Mouse (Mus musculus): ENCODE measurements at regions not wholly inside any gene's neighbourhood (a gene's known extent, or its start where the extent isn't known, plus 50 kb on each side); places are given as distances from the start of the nearest gene placed in this dataset.

- Histone ChIP-seq H3K4me2 (ENCODE audit: low read depth, low read length) (no peak overlapping the region), H3K36me3 (ENCODE audit: control insufficient read depth, insufficient read depth, low read length) (no peaks in the 10 kb centered on the region), H3K4me1 (ENCODE audit: control insufficient read depth, insufficient read depth, low read length) (no peaks in the 10 kb centered on the region), H3K4me3 (ENCODE audit: low read length) (no peak overlapping the region), H3K9ac (ENCODE audit: low read depth, low read length) (no peak overlapping the region), H3K9me3 (ENCODE audit: control insufficient read depth, low read length) (no peaks in the 10 kb centered on the region), H3K27me3 (replicated peaks; ENCODE audit: control insufficient read depth, insufficient read depth, low read length) (no peaks in the 10 kb centered on the region), H3K27ac (ENCODE audit: low read length) (no peak overlapping the region)
- ATAC-seq, result no peak
- 94% methylated on average over 3 of the region's 3 CpGs for WGBS
These were observed 96.6 kb upstream of the Paip1 start for GRCm38 (mm10) chr13:119331815-119332214.

GRCm38 (mm10) chr13:119333915-119334314 is 94.5 kb upstream of the Paip1 start:
- no peak for ATAC-seq
- Histone ChIP-seq H3K4me1 (ENCODE audit: control insufficient read depth, insufficient read depth, low read length) (no peaks in the 10 kb centered on the region), H3K27ac (ENCODE audit: low read length) (no peak overlapping the region), H3K9me3 (ENCODE audit: control insufficient read depth, low read length) (no peaks in the 10 kb centered on the region), H3K9ac (ENCODE audit: low read depth, low read length) (no peak overlapping the region), H3K36me3 (ENCODE audit: control insufficient read depth, insufficient read depth, low read length) (peaks cover 3% of the 10 kb centered on the region), H3K4me2 (ENCODE audit: low read depth, low read length) (no peak overlapping the region), H3K27me3 (replicated peaks; ENCODE audit: control insufficient read depth, insufficient read depth, low read length) (no peaks in the 10 kb centered on the region), H3K4me3 (ENCODE audit: low read length) (no peak overlapping the region)
- WGBS, result 85% methylated on average over 6 of the region's 6 CpGs

- 82% methylated on average over 5 of the region's 5 CpGs for WGBS
- H3K36me3 ChIP-seq (ENCODE audit: control insufficient read depth, insufficient read depth, low read length), result peaks cover 3% of the 10 kb centered on the region
- ATAC-seq, result 0 out of 2 replicates have a peak, but pooled peaks have one; percentile 36
- no peaks in the 10 kb centered on the region for H3K27me3 ChIP-seq (replicated peaks; ENCODE audit: control insufficient read depth, insufficient read depth, low read length)
- H3K4me2 ChIP-seq (ENCODE audit: low read depth, low read length), result no peak overlapping the region
- H3K27ac ChIP-seq (ENCODE audit: low read length), result no peak overlapping the region
- H3K9me3 ChIP-seq (ENCODE audit: control insufficient read depth, low read length), result no peaks in the 10 kb centered on the region
- no peak overlapping the region for H3K9ac ChIP-seq (ENCODE audit: low read depth, low read length)
- no peaks in the 10 kb centered on the region for H3K4me1 ChIP-seq (ENCODE audit: control insufficient read depth, insufficient read depth, low read length)
- H3K4me3 ChIP-seq (ENCODE audit: low read length), result no peak overlapping the region
These were observed 90.5 kb upstream of the Paip1 start for GRCm38 (mm10) chr13:119337861-119338260.

GRCm38 (mm10) chr13:119339016-119339415 is 89.4 kb upstream of the Paip1 start:
- Histone ChIP-seq H3K4me2 (ENCODE audit: low read depth, low read length) (no peak overlapping the region), H3K9ac (ENCODE audit: low read depth, low read length) (no peak overlapping the region), H3K4me1 (ENCODE audit: control insufficient read depth, insufficient read depth, low read length) (no peaks in the 10 kb centered on the region), H3K9me3 (ENCODE audit: control insufficient read depth, low read length) (no peaks in the 10 kb centered on the region), H3K36me3 (ENCODE audit: control insufficient read depth, insufficient read depth, low read length) (peaks cover 3% of the 10 kb centered on the region), H3K27ac (ENCODE audit: low read length) (no peak overlapping the region), H3K27me3 (replicated peaks; ENCODE audit: control insufficient read depth, insufficient read depth, low read length) (no peaks in the 10 kb centered on the region), H3K4me3 (ENCODE audit: low read length) (no peak overlapping the region)
- 0 out of 2 replicates have a peak, but pooled peaks have one; percentile 26 for ATAC-seq
- WGBS, result 53% methylated on average over 5 of the region's 5 CpGs

GRCm38 (mm10) chr13:119339762-119340161 is 88.6 kb upstream of the Paip1 start:
- Histone ChIP-seq H3K4me1 (ENCODE audit: control insufficient read depth, insufficient read depth, low read length) (no peaks in the 10 kb centered on the region), H3K36me3 (ENCODE audit: control insufficient read depth, insufficient read depth, low read length) (peaks cover 3% of the 10 kb centered on the region), H3K4me2 (ENCODE audit: low read depth, low read length) (no peak overlapping the region), H3K27ac (ENCODE audit: low read length) (no peak overlapping the region), H3K27me3 (replicated peaks; ENCODE audit: control insufficient read depth, insufficient read depth, low read length) (no peaks in the 10 kb centered on the region), H3K9ac (ENCODE audit: low read depth, low read length) (no peak overlapping the region), H3K9me3 (ENCODE audit: control insufficient read depth, low read length) (no peaks in the 10 kb centered on the region), H3K4me3 (ENCODE audit: low read length) (no peak overlapping the region)
- no peak for ATAC-seq
- 91% methylated on average over 11 of the region's 11 CpGs for WGBS

GRCm38 (mm10) chr13:119341833-119342232 is 86.6 kb upstream of the Paip1 start:
- Histone ChIP-seq H3K36me3 (ENCODE audit: control insufficient read depth, insufficient read depth, low read length) (peaks cover 3% of the 10 kb centered on the region), H3K9ac (ENCODE audit: low read depth, low read length) (no peak overlapping the region), H3K4me1 (ENCODE audit: control insufficient read depth, insufficient read depth, low read length) (no peaks in the 10 kb centered on the region), H3K4me2 (ENCODE audit: low read depth, low read length) (no peak overlapping the region), H3K27ac (ENCODE audit: low read length) (no peak overlapping the region), H3K4me3 (ENCODE audit: low read length) (no peak overlapping the region), H3K27me3 (replicated peaks; ENCODE audit: control insufficient read depth, insufficient read depth, low read length) (no peaks in the 10 kb centered on the region), H3K9me3 (ENCODE audit: control insufficient read depth, low read length) (no peaks in the 10 kb centered on the region)
- no peak for ATAC-seq
- 26% methylated on average over 2 of the region's 2 CpGs for WGBS

GRCm38 (mm10) chr13:119342761-119343160 is 85.6 kb upstream of the Paip1 start:
- no peaks in the 10 kb centered on the region for H3K36me3 ChIP-seq (ENCODE audit: control insufficient read depth, insufficient read depth, low read length)
- H3K27ac ChIP-seq (ENCODE audit: low read length), result no peak overlapping the region
- 90% methylated on average over 7 of the region's 7 CpGs for WGBS
- H3K9ac ChIP-seq (ENCODE audit: low read depth, low read length), result no peak overlapping the region
- H3K4me2 ChIP-seq (ENCODE audit: low read depth, low read length), result no peak overlapping the region
- H3K4me3 ChIP-seq (ENCODE audit: low read length), result no peak overlapping the region
- no peaks in the 10 kb centered on the region for H3K4me1 ChIP-seq (ENCODE audit: control insufficient read depth, insufficient read depth, low read length)
- no peak for ATAC-seq
- H3K27me3 ChIP-seq (replicated peaks; ENCODE audit: control insufficient read depth, insufficient read depth, low read length), result no peaks in the 10 kb centered on the region
- H3K9me3 ChIP-seq (ENCODE audit: control insufficient read depth, low read length), result no peaks in the 10 kb centered on the region

- Histone ChIP-seq H3K4me1 (ENCODE audit: control insufficient read depth, insufficient read depth, low read length) (no peaks in the 10 kb centered on the region), H3K4me3 (ENCODE audit: low read length) (no peak overlapping the region), H3K9ac (ENCODE audit: low read depth, low read length) (no peak overlapping the region), H3K36me3 (ENCODE audit: control insufficient read depth, insufficient read depth, low read length) (peaks cover 1% of the 10 kb centered on the region; the same call in 1 of the 2 replicates), H3K27me3 (replicated peaks; ENCODE audit: control insufficient read depth, insufficient read depth, low read length) (no peaks in the 10 kb centered on the region), H3K27ac (ENCODE audit: low read length) (no peak overlapping the region), H3K4me2 (ENCODE audit: low read depth, low read length) (no peak overlapping the region), H3K9me3 (ENCODE audit: control insufficient read depth, low read length) (no peaks in the 10 kb centered on the region)
- 100% methylated on average over 3 of the region's 3 CpGs for WGBS
- ATAC-seq, result no peak
These were observed 80.4 kb upstream of the Paip1 start for GRCm38 (mm10) chr13:119347988-119348387.

- H3K9ac ChIP-seq (ENCODE audit: low read depth, low read length), result no peak overlapping the region
- 69% methylated on average over 13 of the region's 13 CpGs for WGBS
- no peak for ATAC-seq
- H3K27me3 ChIP-seq (replicated peaks; ENCODE audit: control insufficient read depth, insufficient read depth, low read length), result no peaks in the 10 kb centered on the region
- H3K4me2 ChIP-seq (ENCODE audit: low read depth, low read length), result no peak overlapping the region
- no peak overlapping the region for H3K27ac ChIP-seq (ENCODE audit: low read length)
- H3K9me3 ChIP-seq (ENCODE audit: control insufficient read depth, low read length), result no peaks in the 10 kb centered on the region
- no peaks in the 10 kb centered on the region for H3K4me1 ChIP-seq (ENCODE audit: control insufficient read depth, insufficient read depth, low read length)
- peaks cover 4% of the 10 kb centered on the region; the same call in 1 of the 2 replicates for H3K36me3 ChIP-seq (ENCODE audit: control insufficient read depth, insufficient read depth, low read length)
- no peak overlapping the region for H3K4me3 ChIP-seq (ENCODE audit: low read length)
These were observed 77.1 kb upstream of the Paip1 start for GRCm38 (mm10) chr13:119351346-119351745.

GRCm38 (mm10) chr13:119358696-119359095 is 69.7 kb upstream of the Paip1 start:
- peaks cover 8% of the 10 kb centered on the region; the same call in 1 of the 2 replicates for H3K36me3 ChIP-seq (ENCODE audit: control insufficient read depth, insufficient read depth, low read length)
- no peaks in the 10 kb centered on the region for H3K27me3 ChIP-seq (replicated peaks; ENCODE audit: control insufficient read depth, insufficient read depth, low read length)
- H3K4me1 ChIP-seq (ENCODE audit: control insufficient read depth, insufficient read depth, low read length), result no peaks in the 10 kb centered on the region
- H3K27ac ChIP-seq (ENCODE audit: low read length), result no peak overlapping the region
- H3K9ac ChIP-seq (ENCODE audit: low read depth, low read length), result no peak overlapping the region
- H3K4me3 ChIP-seq (ENCODE audit: low read length), result no peak overlapping the region
- no peaks in the 10 kb centered on the region for H3K9me3 ChIP-seq (ENCODE audit: control insufficient read depth, low read length)
- no peak overlapping the region for H3K4me2 ChIP-seq (ENCODE audit: low read depth, low read length)
- 77% methylated on average over 3 of the region's 3 CpGs for WGBS
- ATAC-seq, result no peak

All from intestine, embryonic 16.5 days (tissue).